Mouse (Mus musculus) kidney, adult 18-20 months (tissue): ENCODE measurements at regions not wholly inside any gene's neighbourhood (a gene's known extent, or its start where the extent isn't known, plus 50 kb on each side); places are given as distances from the start of the nearest gene placed in this dataset.

Experiments used
- DNase-seq: peaks from one replicate; pipeline ENCODE4 v3.0.0; 2021

DNA sequence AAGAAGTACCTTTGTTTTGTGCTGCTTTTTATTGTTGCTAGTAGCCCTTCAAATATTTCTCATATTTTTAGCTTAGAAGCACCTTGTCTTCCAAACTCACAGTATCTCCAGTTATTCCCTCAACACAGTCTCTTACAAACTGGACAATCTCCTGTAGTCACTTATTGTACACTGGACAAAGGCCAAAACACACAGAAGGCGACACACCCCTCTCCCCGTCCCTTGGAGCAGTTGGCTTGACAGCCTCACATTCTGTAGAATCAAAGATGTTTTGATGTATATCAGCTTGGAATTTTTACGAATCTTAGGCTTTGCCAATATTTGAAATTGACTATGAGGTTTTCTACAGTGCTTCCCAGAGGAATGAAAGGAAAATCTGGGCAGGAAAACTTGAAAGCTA, 309.8 kb upstream of the Gm5148 start:
- no peak for DNase-seq

DNA sequence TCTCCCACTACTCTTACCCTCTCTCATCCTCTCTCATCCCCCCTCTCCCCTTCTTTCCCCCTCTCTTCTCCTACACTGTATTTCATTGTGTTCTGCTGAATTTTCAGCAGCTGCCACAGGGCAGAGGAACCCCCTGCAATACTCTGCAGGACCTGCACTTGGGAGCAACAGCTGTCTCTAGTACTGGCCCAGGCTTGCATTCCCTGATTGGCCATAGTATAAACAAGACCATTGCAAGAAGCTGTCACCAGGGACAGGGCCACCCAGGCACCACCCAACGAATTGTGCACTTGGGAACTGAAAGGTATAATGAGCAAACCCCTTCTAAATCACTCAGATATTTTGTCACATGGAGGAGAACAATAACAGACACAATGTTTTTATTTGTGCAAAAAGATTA, 290.5 kb upstream of the Gm5148 start:
- no peak for DNase-seq

DNA sequence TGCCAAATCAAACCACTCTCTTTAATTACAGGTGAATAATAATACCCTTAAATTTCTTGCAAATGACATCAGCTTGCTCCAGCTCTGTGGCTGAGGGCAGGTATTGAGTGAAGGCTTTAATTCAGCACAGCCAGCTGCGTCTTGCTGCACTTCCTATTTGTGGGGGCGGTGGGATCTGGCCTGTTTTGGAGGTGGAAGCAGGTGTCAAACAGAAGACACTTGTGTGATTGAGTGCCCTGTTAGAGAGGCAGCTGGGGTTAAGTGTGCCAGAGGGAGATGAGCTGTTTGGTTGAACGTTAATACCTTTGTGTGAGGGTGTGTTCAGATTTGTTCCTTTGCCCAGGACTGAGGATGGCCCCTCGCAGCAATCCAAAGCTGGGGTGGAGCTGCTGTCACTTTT, 284.9 kb upstream of the Gm5148 start:
- no peak for DNase-seq

DNA sequence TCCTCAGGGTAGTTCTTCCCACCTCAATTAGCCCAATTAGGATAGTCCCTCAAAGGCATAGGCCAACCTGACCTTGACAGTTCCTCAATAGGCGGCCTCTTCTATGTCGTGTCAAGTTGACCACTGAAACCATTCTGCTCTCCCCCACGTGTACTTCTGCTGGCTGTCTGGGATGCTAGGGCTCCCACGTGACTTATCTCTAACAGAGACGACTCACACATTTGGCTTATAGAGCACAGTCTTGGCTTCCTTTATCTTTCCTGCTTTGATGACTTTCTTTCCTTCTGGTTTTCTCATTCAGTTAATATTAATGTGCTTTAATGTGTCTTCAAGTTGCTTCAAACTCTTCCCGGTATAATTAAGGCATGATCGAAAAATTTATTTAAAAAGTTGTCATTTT, 284.0 kb upstream of the Gm5148 start:
- no peak for DNase-seq

DNA sequence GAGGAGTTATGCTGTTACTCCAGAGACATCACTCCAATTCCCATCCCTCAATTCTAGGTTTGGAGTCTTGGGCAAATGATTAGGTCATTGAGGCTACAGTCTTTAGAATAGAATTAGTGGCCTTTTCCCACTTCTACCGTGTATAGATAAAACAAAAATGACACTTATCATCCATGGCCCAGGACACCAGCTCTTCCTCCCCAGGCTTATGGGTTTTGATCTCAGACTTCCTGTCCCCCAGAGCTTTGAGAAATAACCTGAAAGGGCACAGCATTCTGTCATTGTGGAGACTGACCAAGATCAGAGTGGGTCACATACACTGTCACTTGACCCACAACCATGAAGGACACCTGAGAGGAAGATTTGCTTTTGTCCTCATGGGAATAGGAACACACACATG, 283.3 kb upstream of the Gm5148 start:
- no peak for DNase-seq

DNA sequence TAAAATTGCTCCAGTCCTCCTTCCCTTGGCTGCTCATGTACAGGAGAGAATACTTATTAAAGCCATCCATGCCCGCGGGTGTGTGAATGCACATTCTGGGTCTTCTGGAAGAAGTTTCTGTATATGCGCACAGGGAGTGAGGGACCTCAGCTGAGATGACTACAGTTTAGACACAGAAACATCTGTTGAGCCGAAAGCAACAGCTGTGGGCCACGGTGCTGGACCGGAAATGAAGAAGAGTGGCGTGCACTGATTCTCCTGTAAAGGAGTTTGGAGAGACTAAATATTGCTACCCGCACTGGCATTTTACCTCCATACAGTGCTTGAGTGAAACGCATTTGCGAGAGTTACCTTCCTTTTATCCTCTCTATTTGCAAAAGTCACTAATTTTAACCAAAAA, 278.0 kb upstream of the Gm5148 start:
- no peak for DNase-seq

DNA sequence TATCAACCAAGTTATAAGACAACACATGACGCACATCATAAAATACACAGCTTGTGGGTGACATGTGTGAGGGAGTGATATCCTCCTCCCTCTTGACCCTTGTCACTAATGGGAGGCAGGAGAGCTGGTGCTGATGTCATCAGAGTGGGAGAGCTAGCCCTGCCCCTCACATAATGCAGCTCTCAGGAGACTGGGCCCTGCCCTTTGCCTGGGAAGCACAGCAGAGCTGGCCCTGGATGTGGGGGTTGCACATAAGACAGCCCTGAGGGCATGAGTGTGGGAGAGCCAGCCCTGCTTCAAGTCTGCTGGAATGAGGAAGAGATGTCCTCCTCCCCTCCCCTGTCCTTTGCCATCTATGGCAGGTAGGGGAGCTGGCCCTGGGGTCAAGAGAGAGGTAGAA, 275.5 kb upstream of the Gm5148 start:
- DNase-seq = no peak

DNA sequence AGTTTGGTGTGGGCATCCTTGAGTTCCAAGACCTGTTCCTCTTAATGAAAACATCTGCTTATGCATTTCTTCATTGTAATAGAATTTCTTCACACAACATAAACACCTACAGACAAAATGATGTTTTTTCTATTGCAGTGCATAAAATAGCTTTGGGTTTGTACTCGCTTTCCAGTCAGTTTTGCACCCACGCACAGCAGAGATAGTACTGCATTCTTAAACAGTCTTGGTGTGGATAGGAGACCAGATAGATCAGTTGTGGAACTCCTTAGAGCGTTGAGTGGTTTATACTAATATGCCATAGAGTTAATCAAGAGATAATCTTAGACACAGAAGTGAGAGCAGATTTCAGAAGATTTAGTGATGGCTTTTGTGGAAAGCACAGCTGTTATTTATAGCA, 273.7 kb upstream of the Gm5148 start:
- no peak for DNase-seq

DNA sequence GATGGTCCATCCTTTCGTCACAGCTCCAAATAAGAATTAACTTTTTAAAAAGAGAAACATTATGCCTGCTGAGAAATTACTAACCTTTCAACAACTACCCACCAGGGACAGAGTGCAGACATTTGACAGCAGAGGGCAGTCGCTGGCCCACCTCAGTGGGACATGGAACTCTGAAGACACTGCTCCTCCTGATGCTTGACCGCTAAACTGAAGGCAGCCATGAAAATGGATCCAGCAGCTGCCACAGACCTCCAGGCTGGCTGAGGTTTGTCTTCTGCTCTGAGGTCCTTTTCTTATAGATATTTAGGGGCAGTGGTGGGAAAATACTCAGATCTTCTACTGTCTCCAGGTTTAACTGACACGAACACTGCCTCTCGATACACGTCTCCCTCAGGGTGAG, 265.7 kb upstream of the Gm5148 start:
- DNase-seq = no peak

DNA sequence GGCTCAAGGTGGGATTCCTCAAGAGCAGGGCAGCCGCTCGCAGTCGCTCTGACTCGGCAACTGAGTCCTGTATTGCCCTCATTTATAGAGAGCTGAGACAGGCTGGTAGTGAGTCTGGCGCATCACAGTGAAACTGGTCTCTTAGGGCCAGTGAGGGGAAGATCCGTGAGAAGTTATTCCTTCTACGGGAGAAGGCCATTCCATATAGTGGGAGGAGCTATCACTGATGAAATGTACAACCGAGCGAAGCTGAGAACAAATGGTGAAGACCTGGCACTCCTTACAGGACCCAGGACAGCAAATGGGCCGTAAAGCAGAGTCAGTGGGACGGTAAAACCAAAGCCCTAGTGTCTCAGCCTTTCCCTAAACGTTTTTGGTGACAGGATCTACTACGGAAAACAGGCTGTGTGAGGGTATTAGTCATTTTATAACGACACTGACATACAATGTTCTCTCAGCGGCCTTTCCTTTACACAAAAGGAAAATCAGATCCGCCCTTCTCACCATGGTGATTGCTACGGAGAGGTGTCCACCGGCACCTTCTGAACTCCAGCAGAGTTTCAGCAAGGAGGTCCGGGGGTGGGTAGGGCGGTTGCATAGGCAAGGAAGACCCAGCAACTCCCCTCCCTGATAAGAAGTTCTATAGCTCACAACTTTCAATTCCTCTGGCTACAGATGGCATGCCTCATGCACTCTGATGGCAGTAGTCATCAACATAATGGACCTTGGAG, 263.6 kb upstream of the Gm5148 start:
- no peak for DNase-seq

DNA sequence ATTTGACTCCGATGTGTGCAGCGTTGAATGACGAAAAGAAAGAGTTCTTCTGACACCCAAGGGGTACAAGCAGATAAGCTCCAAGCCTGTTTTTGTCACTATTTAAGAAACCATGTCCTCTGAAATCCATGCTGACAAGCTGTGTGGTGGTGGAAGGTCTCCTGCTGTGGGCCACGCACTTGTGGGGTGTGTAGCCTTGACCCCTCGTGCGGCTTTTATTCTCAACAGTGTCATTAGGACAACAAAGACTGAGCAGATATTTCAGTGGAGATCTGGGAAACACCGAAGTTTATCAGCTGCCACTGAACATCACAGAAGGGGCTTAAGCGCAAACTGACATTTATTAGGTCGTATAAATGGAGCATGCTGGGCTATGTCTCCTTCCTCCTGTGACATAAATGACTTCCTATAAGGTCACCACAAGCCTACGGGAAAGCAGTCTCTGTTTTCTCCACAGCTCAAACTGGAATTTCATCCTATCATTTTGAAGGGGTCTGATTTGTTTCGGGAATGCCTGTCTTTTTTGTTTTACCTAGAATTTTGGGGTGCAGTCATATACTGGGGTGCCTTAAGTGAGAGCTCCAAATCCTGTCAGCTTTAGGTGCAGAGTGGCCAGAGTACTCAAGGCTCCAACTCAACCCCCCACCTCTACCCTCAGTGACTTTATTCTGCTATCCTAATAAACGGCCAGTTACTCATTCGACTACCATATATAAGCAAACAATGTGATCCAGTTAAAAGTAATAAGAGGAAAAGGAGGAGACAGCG, 262.9 kb upstream of the Gm5148 start:
- DNase-seq = no peak

DNA sequence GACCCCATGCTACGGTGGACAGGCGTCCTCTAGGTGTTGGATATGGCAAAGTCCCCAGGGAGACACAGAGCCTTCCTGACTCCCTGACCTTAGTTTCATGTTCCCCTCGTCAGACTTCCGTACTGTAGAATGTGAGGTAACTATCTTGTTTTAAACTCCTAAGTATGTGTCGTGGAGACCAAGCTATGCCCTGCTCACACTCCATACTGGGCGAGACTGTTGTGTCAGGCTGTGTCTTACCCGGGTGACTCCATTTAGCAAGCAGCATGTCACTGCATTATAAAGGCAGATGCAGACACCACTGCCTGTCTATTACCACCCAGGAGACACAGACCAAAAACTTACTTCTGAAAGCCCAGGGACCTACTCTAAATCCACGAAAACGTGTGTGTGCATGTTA, 260.4 kb upstream of the Gm5148 start:
- DNase-seq = no peak

DNA sequence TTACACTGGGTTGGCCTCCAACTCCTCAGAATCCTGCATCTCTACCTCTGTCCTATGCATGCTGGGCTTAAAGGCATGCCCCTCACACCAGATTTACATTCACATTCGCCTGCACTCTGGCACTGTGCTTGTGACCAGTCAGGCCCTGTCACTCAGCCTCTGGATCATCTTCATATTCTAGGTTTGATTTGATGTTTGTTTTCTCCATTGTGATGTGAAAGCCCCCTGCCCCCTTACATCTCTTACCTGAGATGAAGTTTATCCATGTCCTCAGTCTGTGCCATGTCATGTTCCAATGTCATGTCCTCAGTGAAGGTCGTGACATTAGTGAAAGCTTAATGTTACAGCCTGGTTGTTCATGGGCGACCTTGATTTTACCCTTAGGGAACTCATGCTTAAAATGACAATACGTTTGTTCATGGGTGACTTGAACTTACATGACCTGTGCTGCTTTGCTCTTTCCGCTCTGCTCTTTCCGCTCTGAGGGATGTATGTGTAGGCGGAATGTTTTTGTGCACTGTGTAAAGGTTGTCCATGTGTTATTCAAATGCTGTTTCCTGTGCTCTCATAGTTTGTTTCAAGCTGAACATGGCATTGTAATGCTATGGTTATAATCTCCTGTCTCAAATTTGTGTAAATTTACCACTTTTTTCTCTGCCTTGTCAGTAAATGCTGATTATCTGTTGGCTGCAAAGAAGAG, 257.3 kb upstream of the Gm5148 start:
- DNase-seq = no peak

DNA sequence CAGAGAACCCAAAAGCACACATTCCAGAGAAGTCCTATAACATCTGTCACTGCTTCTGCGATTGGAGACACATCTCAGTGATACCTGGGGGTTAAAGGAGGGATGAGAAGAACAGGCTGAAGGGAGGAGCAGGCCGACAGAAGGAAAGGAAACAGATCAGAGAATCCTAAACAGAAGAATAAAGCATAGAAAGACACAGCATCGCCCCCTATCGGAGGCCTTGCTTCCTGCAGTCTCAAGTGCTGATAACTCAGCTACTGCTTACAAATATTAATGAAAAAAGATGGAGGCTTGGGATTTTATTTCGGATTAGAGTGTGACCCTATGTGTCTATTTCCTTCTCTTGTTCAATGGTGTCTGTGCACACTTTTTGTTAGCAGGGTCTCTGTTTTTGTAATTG, 255.6 kb upstream of the Gm5148 start:
- DNase-seq = no peak

DNA sequence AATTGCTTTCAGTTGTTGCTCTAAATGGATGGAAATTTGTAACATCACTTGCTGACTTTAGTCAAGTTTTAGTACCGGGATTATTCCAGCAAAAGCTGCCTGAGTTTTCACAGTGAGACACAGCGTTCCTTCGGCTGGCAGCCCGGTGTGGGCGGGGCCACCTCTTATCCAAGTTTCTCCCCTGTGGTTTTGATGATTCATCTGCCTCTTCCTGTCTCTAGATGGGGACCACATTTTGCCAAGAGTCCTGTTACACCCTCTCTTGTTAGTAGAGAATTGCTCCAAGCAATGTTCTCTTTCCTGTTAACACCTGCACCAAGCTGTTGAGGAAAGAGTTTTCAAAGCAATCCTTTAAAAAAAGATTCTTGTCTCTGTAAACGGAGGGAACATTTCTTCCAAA, 254.2 kb upstream of the Gm5148 start:
- peak; percentile 71 for DNase-seq

DNA sequence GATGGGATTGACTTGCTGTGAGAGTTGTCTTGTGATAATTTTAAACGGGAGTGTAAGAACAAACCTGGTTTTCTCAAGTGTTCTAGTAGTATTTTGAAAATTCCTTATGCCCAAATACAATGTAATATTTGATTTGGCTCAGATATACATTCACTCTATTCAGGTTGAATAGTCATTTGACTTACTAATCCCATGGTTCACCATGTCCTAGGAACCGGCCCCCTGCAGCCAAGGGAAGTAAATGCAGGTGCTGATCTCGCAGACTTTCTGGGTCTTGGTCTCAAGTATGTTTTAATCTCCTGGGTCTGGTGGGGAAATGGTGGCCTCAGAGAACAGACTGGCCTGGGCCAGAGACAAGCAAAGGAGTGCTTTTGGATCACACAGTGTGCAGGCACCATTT, 253.2 kb upstream of the Gm5148 start:
- no peak for DNase-seq

DNA sequence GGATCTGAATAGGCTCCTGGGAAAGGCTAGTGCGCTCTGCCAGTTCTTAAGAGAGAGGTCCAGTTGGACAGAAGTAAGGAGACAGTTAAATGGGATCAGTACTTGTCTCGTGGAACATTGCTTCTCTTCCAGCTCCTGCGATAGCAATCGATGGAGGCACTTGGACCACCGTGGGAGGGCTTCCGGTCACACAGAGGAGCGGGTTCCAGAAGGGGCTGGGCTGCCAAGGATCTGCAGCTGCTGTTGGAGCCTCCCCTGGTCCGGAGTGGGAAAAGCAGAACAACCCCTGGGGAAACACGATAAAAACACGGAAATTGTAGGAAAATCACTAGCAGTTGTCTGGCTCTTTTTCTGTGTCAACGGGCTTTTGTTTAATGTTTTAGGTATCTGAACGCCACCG, 252.3 kb upstream of the Gm5148 start:
- peak; percentile 63 for DNase-seq

DNA sequence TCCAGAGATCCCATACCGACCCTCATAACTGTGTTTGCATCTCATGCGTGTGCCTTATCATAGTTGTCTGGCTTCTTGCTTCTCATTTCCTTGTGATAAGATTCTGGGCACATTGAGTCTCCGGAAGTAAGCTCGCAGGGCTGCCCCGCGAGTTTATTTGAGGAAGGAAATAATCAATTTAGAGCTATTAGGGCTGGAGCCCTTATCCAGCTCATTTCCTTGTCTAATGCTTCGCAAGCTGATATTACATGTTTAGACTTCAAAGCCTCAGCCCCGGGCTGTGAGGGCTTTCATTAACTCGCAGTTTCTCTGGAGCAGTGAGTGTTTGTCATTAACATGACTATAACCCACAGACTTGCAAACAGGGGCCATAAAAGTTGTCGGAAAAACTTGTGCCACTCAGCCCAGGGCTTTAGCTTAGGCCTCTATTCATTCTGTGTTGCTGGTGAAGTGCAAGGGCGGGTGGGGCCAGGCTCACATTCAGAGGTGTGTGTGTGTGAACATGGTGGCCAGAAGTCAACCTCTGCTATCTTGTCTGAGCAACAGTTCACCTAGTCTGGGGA, 251.0 kb upstream of the Gm5148 start:
- DNase-seq = peak; percentile 34

DNA sequence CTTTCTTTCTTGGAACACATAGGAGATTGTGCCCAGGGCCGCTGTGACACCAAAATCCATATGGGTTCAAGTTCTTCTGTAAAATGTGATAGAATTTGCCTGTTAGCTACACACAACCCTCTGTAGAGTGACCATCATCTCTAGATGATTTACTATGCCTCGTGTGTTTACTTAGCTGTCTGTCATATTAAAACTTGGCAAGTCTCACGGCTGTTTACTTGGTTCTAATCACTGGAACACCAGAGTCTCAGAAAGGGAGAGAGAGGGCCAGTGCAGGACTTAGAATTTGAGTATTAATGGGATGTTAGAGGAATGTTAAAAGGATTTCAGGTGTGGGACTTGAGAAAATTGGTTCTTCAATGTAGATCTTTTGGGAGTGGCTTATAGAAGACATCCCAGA, 248.6 kb upstream of the Gm5148 start:
- no peak for DNase-seq

DNA sequence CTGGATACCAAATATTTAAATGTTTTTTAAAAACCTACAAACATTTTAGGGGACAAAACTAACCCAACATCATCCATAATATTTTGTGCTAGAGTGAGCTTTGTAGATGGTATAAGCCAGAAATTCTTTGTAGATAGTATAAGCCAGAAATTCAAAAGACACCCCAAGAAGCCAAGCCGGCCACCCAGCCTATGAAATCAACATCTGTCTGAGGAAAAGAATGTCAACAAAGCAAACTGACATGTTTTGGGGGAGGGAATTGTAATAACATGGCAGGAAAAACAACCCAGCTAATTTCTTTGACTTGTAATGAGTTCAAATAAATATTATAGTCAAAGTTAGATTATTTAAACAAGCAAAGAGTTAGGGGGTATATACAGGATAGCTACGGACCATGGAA, 246.9 kb upstream of the Gm5148 start:
- DNase-seq = no peak

DNA sequence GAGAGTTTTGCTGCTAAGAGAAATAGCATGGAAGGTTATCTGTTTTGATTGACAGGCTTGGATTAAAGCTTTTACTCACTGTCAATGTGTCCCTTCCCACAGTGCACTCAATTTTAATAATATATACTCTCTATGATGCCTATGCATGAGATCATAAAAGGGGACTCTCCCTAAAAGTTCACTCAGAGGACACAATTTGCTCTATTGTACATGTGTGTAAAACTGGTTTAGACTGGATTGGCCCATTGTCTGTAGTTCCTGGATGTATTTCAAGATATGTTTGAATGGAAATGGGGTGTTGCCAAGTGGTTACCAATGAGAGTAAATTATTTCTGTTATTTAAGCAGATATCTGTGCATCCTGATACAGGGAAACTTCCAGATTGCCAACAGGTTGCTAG, 244.4 kb upstream of the Gm5148 start:
- no peak for DNase-seq

DNA sequence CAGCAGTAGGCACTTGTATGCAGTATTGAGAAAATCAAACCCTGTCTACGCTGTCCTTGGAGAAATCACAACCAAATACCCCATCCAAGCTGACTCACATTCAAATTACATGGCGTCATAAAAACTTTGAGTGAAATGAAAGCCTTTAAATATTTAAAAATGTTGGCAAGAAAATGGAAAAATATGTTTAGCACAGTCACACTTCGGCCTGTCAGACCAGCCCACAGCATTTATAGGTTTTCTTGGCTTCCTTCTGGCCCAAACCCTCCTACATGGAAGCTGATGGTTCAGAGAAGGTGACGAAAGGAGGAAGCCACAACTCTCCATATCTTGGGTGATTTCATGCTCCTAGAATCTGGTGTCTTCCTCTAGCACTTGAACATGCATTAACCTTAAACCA, 240.9 kb upstream of the Gm5148 start:
- no peak for DNase-seq

DNA sequence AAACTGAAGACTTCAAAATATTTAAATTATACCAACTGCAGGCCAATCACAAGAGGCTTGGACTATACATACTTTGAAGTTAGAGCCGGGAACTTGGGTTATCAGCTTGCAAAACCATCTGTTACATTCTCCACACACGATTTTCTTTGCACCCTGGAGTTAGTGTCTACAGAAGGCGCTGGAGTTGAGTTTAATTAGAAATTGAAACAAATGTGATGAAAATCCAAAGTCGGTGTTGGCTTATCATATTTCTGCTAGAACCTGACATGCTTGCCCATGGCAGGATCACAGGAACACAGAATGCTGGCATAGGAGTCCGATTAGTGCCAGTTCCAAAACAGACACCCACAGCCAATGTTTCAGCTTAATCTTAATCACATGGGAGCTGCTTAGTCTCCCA, 239.8 kb upstream of the Gm5148 start:
- DNase-seq = no peak

DNA sequence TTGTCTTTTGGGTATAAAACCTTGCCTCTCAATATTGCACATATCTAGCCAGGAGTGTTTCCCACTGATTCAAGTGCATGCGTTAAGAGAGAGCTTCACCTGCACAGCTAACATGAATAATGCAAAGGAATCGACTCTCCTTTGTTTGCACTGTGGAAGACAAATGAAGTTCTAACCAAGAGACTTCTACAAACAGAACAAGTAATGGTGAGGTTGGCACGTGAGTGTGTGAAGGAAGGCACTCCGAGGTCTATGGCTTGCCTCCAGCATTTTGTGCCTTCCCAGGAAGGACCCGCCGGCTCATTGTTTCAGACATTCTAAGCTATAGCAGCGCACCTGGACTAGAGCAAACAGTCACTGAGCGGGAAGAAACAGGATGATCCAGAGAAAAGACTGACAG, 238.5 kb upstream of the Gm5148 start:
- no peak for DNase-seq
